Mouse (Mus musculus) CH12.LX (cell line): ENCODE measurements around the gene Gm6096.

Experiments
- EP300 ChIP-seq: IDR thresholded peaks from 2 replicates; pipeline ENCODE4 v1.6.1; 2011; ENCODE audit warnings: low read length, improper control_type of control experiment
- JUND ChIP-seq: conservative IDR thresholded peaks from 2 replicates; pipeline ENCODE4 v1.6.1; 2011; ENCODE audit warnings: low read depth, low read length, improper control_type of control experiment
- MYC ChIP-seq: IDR thresholded peaks from 2 replicates; pipeline ENCODE4 v1.6.1; 2011; ENCODE audit warnings: low read depth, mild to moderate bottlenecking, improper control_type of control experiment, low read length
- POLR2A ChIP-seq: IDR thresholded peaks from 2 replicates; pipeline ENCODE4 v1.6.1; 2011; ENCODE audit warnings: low read depth, mild to moderate bottlenecking, improper control_type of control experiment, low read length
- POLR2AphosphoS2 ChIP-seq: IDR thresholded peaks from 2 replicates; pipeline ENCODE4 v1.6.1; 2011; ENCODE audit warnings: low read depth, low read length, improper control_type of control experiment
- USF1 ChIP-seq: IDR thresholded peaks from 2 replicates; pipeline ENCODE4 v1.6.1; 2014; ENCODE audit warnings: low read depth, mild to moderate bottlenecking, inconsistent platforms, low read length, improper control_type of control experiment

GRCm38 (mm10) chr7:34228641-34229040, 22.2 kb upstream of the Gm6096 start:
- no peak for TF ChIP-seq JUND
- TF ChIP-seq EP300: no peak
- no peak for TF ChIP-seq POLR2A
- no peak for TF ChIP-seq MYC
- TF ChIP-seq USF1: no peak
- TF ChIP-seq POLR2AphosphoS2: no peak
